Mouse (Mus musculus): ENCODE measurements around the gene Muc3. TPM values are rescaled to one million over a fixed set of nuclear protein-coding genes. Genes with fewer than 3 reads are reported as not detected.
"Not testable (repeated sequence)": the region's sequence is repeated elsewhere in the genome, so short reads cannot be mapped to it uniquely, and the experiment has no call there.

Muc3 gene
- polyA plus RNA-seq (2014; fragmentation: Nextera tagmentation; extraction: Ambion mirVana) = not detected in 2 replicates

GRCm38 (mm10) chr5:137149272-137149882 lies at the start of gene Muc3:
Gene Muc3 (minus strand): TSS chr5:137149322.
- not testable (repeated sequence) for H3K4me3 ChIP-seq (replicated peaks; ENCODE audit: low read depth, low read length); ATAC-seq (ENCODE audit: low FRiP score, low TSS enrichment); DNase-seq; H3K4me1 ChIP-seq (ENCODE audit: control insufficient read depth, insufficient read depth, low read length); H3K4me2 ChIP-seq (ENCODE audit: low read length); H3K27ac ChIP-seq (replicated peaks; ENCODE audit: low read depth, low read length); H3K27me3 ChIP-seq (ENCODE audit: control insufficient read depth, insufficient read depth, low read length); H3K9ac ChIP-seq (replicated peaks; ENCODE audit: low read length); H3K36me3 ChIP-seq (ENCODE audit: control insufficient read depth, insufficient read depth, low read length)
- peaks cover 16% of the 10 kb centered on the region for H3K9me3 ChIP-seq (ENCODE audit: control insufficient read depth, low read length)

GRCm38 (mm10) chr5:137194488-137195120 lies 45.5 kb upstream of the Muc3 start:
- H3K9ac ChIP-seq (replicated peaks; ENCODE audit: low read length) = no peak overlapping the region
- H3K4me2 ChIP-seq (ENCODE audit: low read length) = no peak overlapping the region
- ATAC-seq (ENCODE audit: low FRiP score, low TSS enrichment) = no peak
- no peak for DNase-seq
- H3K27me3 ChIP-seq (ENCODE audit: control insufficient read depth, insufficient read depth, low read length) = no peaks in the 10 kb centered on the region
- H3K4me3 ChIP-seq (replicated peaks; ENCODE audit: low read depth, low read length) = no peak overlapping the region
- WGBS = 84% methylated on average over 8 of the region's 8 CpGs
- H3K36me3 ChIP-seq (ENCODE audit: control insufficient read depth, insufficient read depth, low read length) = no peaks in the 10 kb centered on the region
- no peaks in the 10 kb centered on the region for H3K4me1 ChIP-seq (ENCODE audit: control insufficient read depth, insufficient read depth, low read length)
- no peaks in the 10 kb centered on the region; the same call in 1 of the 2 replicates for H3K9me3 ChIP-seq (ENCODE audit: control insufficient read depth, low read length)
- H3K27ac ChIP-seq (replicated peaks; ENCODE audit: low read depth, low read length) = no peak overlapping the region

- no peaks in the 10 kb centered on the region for H3K36me3 ChIP-seq (ENCODE audit: control insufficient read depth, insufficient read depth, low read length)
- WGBS = 79% methylated on average over 8 of the region's 8 CpGs
- no peak overlapping the region for H3K9ac ChIP-seq (replicated peaks; ENCODE audit: low read length)
- no peak for ATAC-seq (ENCODE audit: low FRiP score, low TSS enrichment)
- H3K27me3 ChIP-seq (ENCODE audit: control insufficient read depth, insufficient read depth, low read length) = no peaks in the 10 kb centered on the region
- no peak for DNase-seq
- no peak overlapping the region for H3K27ac ChIP-seq (replicated peaks; ENCODE audit: low read depth, low read length)
- no peaks in the 10 kb centered on the region for H3K4me1 ChIP-seq (ENCODE audit: control insufficient read depth, insufficient read depth, low read length)
- H3K9me3 ChIP-seq (ENCODE audit: control insufficient read depth, low read length) = no peaks in the 10 kb centered on the region; the same call in 1 of the 2 replicates
- H3K4me2 ChIP-seq (ENCODE audit: low read length) = no peak overlapping the region
- no peak overlapping the region for H3K4me3 ChIP-seq (replicated peaks; ENCODE audit: low read depth, low read length)
Observed at GRCm38 (mm10) chr5:137193279-137193952, 44.3 kb upstream of the Muc3 start.

- Histone ChIP-seq H3K36me3 (ENCODE audit: control insufficient read depth, insufficient read depth, low read length) (no peaks in the 10 kb centered on the region), H3K4me3 (replicated peaks; ENCODE audit: low read depth, low read length) (peak overlapping the region; percentile 44), H3K27me3 (ENCODE audit: control insufficient read depth, insufficient read depth, low read length) (no peaks in the 10 kb centered on the region), H3K9ac (replicated peaks; ENCODE audit: low read length) (peak overlapping the region; percentile 63), H3K27ac (replicated peaks; ENCODE audit: low read depth, low read length) (peak overlapping the region; percentile 42), H3K9me3 (ENCODE audit: control insufficient read depth, low read length) (no peaks in the 10 kb centered on the region; the same call in 1 of the 2 replicates), H3K4me2 (ENCODE audit: low read length) (peak overlapping the region; percentile 67), H3K4me1 (ENCODE audit: control insufficient read depth, insufficient read depth, low read length) (no peaks in the 10 kb centered on the region)
- WGBS = 2% methylated on average over 34 of the region's 34 CpGs
- no peak for ATAC-seq (ENCODE audit: low FRiP score, low TSS enrichment)
- peak; percentile 60 for DNase-seq
Observed at GRCm38 (mm10) chr5:137189326-137189725, 40.2 kb upstream of the Muc3 start.

GRCm38 (mm10) chr5:137185362-137185761 lies 36.2 kb upstream of the Muc3 start:
- Histone ChIP-seq H3K36me3 (ENCODE audit: control insufficient read depth, insufficient read depth, low read length) (no peaks in the 10 kb centered on the region), H3K27ac (replicated peaks; ENCODE audit: low read depth, low read length) (no peak overlapping the region), H3K4me2 (ENCODE audit: low read length) (no peak overlapping the region), H3K9ac (replicated peaks; ENCODE audit: low read length) (no peak overlapping the region), H3K4me3 (replicated peaks; ENCODE audit: low read depth, low read length) (no peak overlapping the region), H3K9me3 (ENCODE audit: control insufficient read depth, low read length) (no peaks in the 10 kb centered on the region), H3K27me3 (ENCODE audit: control insufficient read depth, insufficient read depth, low read length) (no peaks in the 10 kb centered on the region), H3K4me1 (ENCODE audit: control insufficient read depth, insufficient read depth, low read length) (no peaks in the 10 kb centered on the region)
- WGBS = 83% methylated on average over 8 of the region's 8 CpGs
- DNase-seq (no peak), ATAC-seq (ENCODE audit: low FRiP score, low TSS enrichment) (no peak)

GRCm38 (mm10) chr5:137179646-137180374 lies 30.7 kb upstream of the Muc3 start:
- H3K9me3 ChIP-seq (ENCODE audit: control insufficient read depth, low read length) = no peaks in the 10 kb centered on the region
- no peak overlapping the region for H3K9ac ChIP-seq (replicated peaks; ENCODE audit: low read length)
- no peak for ATAC-seq (ENCODE audit: low FRiP score, low TSS enrichment)
- WGBS = 80% methylated on average over 8 of the region's 8 CpGs
- no peaks in the 10 kb centered on the region for H3K4me1 ChIP-seq (ENCODE audit: control insufficient read depth, insufficient read depth, low read length)
- no peak overlapping the region for H3K27ac ChIP-seq (replicated peaks; ENCODE audit: low read depth, low read length)
- H3K27me3 ChIP-seq (ENCODE audit: control insufficient read depth, insufficient read depth, low read length) = no peaks in the 10 kb centered on the region
- no peak overlapping the region for H3K4me3 ChIP-seq (replicated peaks; ENCODE audit: low read depth, low read length)
- DNase-seq = no peak
- H3K36me3 ChIP-seq (ENCODE audit: control insufficient read depth, insufficient read depth, low read length) = no peaks in the 10 kb centered on the region
- no peak overlapping the region for H3K4me2 ChIP-seq (ENCODE audit: low read length)

GRCm38 (mm10) chr5:137173967-137174366 lies 24.8 kb upstream of the Muc3 start:
- no peaks in the 10 kb centered on the region for H3K9me3 ChIP-seq (ENCODE audit: control insufficient read depth, low read length)
- H3K27ac ChIP-seq (replicated peaks; ENCODE audit: low read depth, low read length) = no peak overlapping the region
- WGBS = 89% methylated on average over 6 of the region's 6 CpGs
- DNase-seq (no peak), ATAC-seq (ENCODE audit: low FRiP score, low TSS enrichment) (no peak)
- H3K9ac ChIP-seq (replicated peaks; ENCODE audit: low read length) = no peak overlapping the region
- no peaks in the 10 kb centered on the region for H3K27me3 ChIP-seq (ENCODE audit: control insufficient read depth, insufficient read depth, low read length)
- no peaks in the 10 kb centered on the region for H3K4me1 ChIP-seq (ENCODE audit: control insufficient read depth, insufficient read depth, low read length)
- no peak overlapping the region for H3K4me3 ChIP-seq (replicated peaks; ENCODE audit: low read depth, low read length)
- H3K4me2 ChIP-seq (ENCODE audit: low read length) = no peak overlapping the region
- no peaks in the 10 kb centered on the region for H3K36me3 ChIP-seq (ENCODE audit: control insufficient read depth, insufficient read depth, low read length)

- Histone ChIP-seq H3K9ac (replicated peaks; ENCODE audit: low read length) (no peak overlapping the region), H3K36me3 (ENCODE audit: control insufficient read depth, insufficient read depth, low read length) (no peaks in the 10 kb centered on the region), H3K4me3 (replicated peaks; ENCODE audit: low read depth, low read length) (no peak overlapping the region), H3K27me3 (ENCODE audit: control insufficient read depth, insufficient read depth, low read length) (no peaks in the 10 kb centered on the region), H3K27ac (replicated peaks; ENCODE audit: low read depth, low read length) (no peak overlapping the region), H3K9me3 (ENCODE audit: control insufficient read depth, low read length) (no peaks in the 10 kb centered on the region), H3K4me1 (ENCODE audit: control insufficient read depth, insufficient read depth, low read length) (no peaks in the 10 kb centered on the region), H3K4me2 (ENCODE audit: low read length) (no peak overlapping the region)
- ATAC-seq (ENCODE audit: low FRiP score, low TSS enrichment) (no peak), DNase-seq (no peak)
- 0% methylated on average over 1 of the region's 1 CpGs for WGBS
Observed at GRCm38 (mm10) chr5:137172591-137172990, 23.5 kb upstream of the Muc3 start.
